Mouse (Mus musculus): Measurements from ENCODE around the gene Prss23.

GRCm38 (mm10) chr7:89522170-89522569, 4.8 kb downstream of the Prss23 start:
- TF ChIP-seq CTCF (IDR thresholded peaks at IDR 0.05; ENCODE audit: low read depth) = no peak
- no peak for TF ChIP-seq EP300 (optimal IDR thresholded peaks at IDR 0.05)

All from stomach, postnatal 0 days (tissue).